Mouse (Mus musculus) E14TG2a.4 (cell line): Measurements from ENCODE around the gene Ankra2.

Source experiments
- H3K27me3 ChIP-seq: 2 replicates; pipeline ENCODE4 v1.6.1; 2014; ENCODE audit warnings: low read length, control low read depth; ENCODE audit not compliant: insufficient read depth
- H3K36me3 ChIP-seq: 2 replicates; pipeline ENCODE4 v1.6.1; 2014; ENCODE audit warnings: low read length, control low read depth; ENCODE audit not compliant: insufficient read depth
- H3K4me1 ChIP-seq: replicated peaks from 2 replicates; pipeline ENCODE4 v1.6.1; 2014; ENCODE audit warnings: low read depth, low read length, control low read depth
- H3K4me3 ChIP-seq: replicated peaks from 2 replicates; pipeline ENCODE4 v1.5.1; 2014; ENCODE audit warnings: mild to moderate bottlenecking, low read length
- H3K9me3 ChIP-seq: 2 replicates; pipeline ENCODE4 v1.6.1; 2014; ENCODE audit warnings: low read length, control low read depth
- CTCF ChIP-seq: conservative IDR thresholded peaks from 2 replicates; pipeline ENCODE4 v1.5.1; 2014; ENCODE audit warnings: low read length
- NANOG ChIP-seq: IDR thresholded peaks from 2 replicates; pipeline ENCODE4 v1.6.1; 2014; ENCODE audit warnings: borderline replicate concordance, low read length, mixed read lengths
- POU5F1 ChIP-seq: IDR thresholded peaks from 2 replicates; pipeline ENCODE4 v1.6.1; 2014; ENCODE audit warnings: low read length, borderline replicate concordance

Ankra2 gene

GRCm38 (mm10) chr13:98244571-98245350, 18.1 kb upstream of the Ankra2 start:
- Histone ChIP-seq H3K9me3 (no peaks in the 10 kb centered on the region), H3K4me1 (peaks cover 7% of the 10 kb centered on the region), H3K4me3 (no peak overlapping the region), H3K27me3 (no peaks in the 10 kb centered on the region), H3K36me3 (peaks cover 34% of the 10 kb centered on the region)
- TF ChIP-seq CTCF (no peak), POU5F1 (no peak), NANOG (no peak)

- H3K9me3 ChIP-seq, result no peaks in the 10 kb centered on the region
- H3K4me3 ChIP-seq, result no peak overlapping the region
- H3K36me3 ChIP-seq, result peaks cover 41% of the 10 kb centered on the region
- no peaks in the 10 kb centered on the region for H3K27me3 ChIP-seq
- H3K4me1 ChIP-seq, result peaks cover 10% of the 10 kb centered on the region; the same call in 1 of the 2 replicates
- TF ChIP-seq CTCF (no peak), NANOG (no peak), POU5F1 (no peak)
Observed at GRCm38 (mm10) chr13:98245386-98245785, 17.5 kb upstream of the Ankra2 start.

- Histone ChIP-seq H3K4me3 (no peak overlapping the region), H3K4me1 (peaks cover 24% of the 10 kb centered on the region), H3K36me3 (peaks cover 81% of the 10 kb centered on the region), H3K27me3 (no peaks in the 10 kb centered on the region), H3K9me3 (no peaks in the 10 kb centered on the region)
- no peak for TF ChIP-seq NANOG
- TF ChIP-seq CTCF, result no peak
- TF ChIP-seq POU5F1, result no peak
Observed at GRCm38 (mm10) chr13:98249594-98249993, 13.3 kb upstream of the Ankra2 start.

GRCm38 (mm10) chr13:98254921-98255320, 8.0 kb upstream of the Ankra2 start:
- TF ChIP-seq CTCF (no peak), POU5F1 (no peak), NANOG (no peak)
- H3K9me3 ChIP-seq, result no peaks in the 10 kb centered on the region
- H3K27me3 ChIP-seq, result no peaks in the 10 kb centered on the region
- no peak overlapping the region for H3K4me3 ChIP-seq
- peaks cover 98% of the 10 kb centered on the region for H3K36me3 ChIP-seq
- peaks cover 18% of the 10 kb centered on the region for H3K4me1 ChIP-seq

GRCm38 (mm10) chr13:98263458-98263987, 649 bp downstream of the Ankra2 start:
- H3K4me1 ChIP-seq, result peaks cover 20% of the 10 kb centered on the region
- H3K9me3 ChIP-seq, result no peaks in the 10 kb centered on the region
- H3K27me3 ChIP-seq, result no peaks in the 10 kb centered on the region
- TF ChIP-seq NANOG (no peak), CTCF (no peak), POU5F1 (no peak)
- H3K36me3 ChIP-seq, result peaks cover 41% of the 10 kb centered on the region
- peak overlapping the region; percentile 93 for H3K4me3 ChIP-seq

- Histone ChIP-seq H3K4me1 (peaks cover 20% of the 10 kb centered on the region), H3K36me3 (peaks cover 38% of the 10 kb centered on the region), H3K4me3 (peak overlapping the region; percentile 93), H3K9me3 (no peaks in the 10 kb centered on the region), H3K27me3 (no peaks in the 10 kb centered on the region)
- TF ChIP-seq CTCF (no peak), NANOG (no peak), POU5F1 (no peak)
Observed at GRCm38 (mm10) chr13:98264111-98264510, 1.2 kb downstream of the Ankra2 start.

- H3K36me3 ChIP-seq, result peaks cover 38% of the 10 kb centered on the region
- H3K9me3 ChIP-seq, result no peaks in the 10 kb centered on the region
- no peaks in the 10 kb centered on the region for H3K4me1 ChIP-seq
- H3K4me3 ChIP-seq, result no peak overlapping the region
- no peak for TF ChIP-seq CTCF
- no peak for TF ChIP-seq NANOG
- no peak for TF ChIP-seq POU5F1
- H3K27me3 ChIP-seq, result no peaks in the 10 kb centered on the region; the same call in 1 of the 2 replicates
Observed at GRCm38 (mm10) chr13:98274023-98274422, 11.1 kb downstream of the Ankra2 start.

GRCm38 (mm10) chr13:98275646-98276045, 12.8 kb downstream of the Ankra2 start:
- Histone ChIP-seq H3K27me3 (no peaks in the 10 kb centered on the region; the same call in 1 of the 2 replicates), H3K4me3 (no peak overlapping the region), H3K36me3 (peaks cover 33% of the 10 kb centered on the region), H3K9me3 (no peaks in the 10 kb centered on the region), H3K4me1 (no peaks in the 10 kb centered on the region)
- TF ChIP-seq NANOG (no peak), CTCF (no peak), POU5F1 (no peak)
